Mouse (Mus musculus) forebrain, embryonic 12.5 days (tissue): ENCODE data around the gene Ppp1r14c. TPM values are rescaled to one million over a fixed set of nuclear protein-coding genes. Genes with fewer than 3 reads are reported as not detected.

Experiments
- ATAC-seq: fragments of 200-750 bp; cut with Nextera tagmentation; 2 replicates; pipeline ENCODE4 v1.8.0; 2017; ENCODE audit warnings: moderate TSS enrichment; ENCODE audit not compliant: low FRiP score
- H3K27ac ChIP-seq: fragments of 300-500 bp; sonication (generic); 2 replicates; pipeline ENCODE4 v1.5.1; 2016; ENCODE audit warnings: mild to moderate bottlenecking
- H3K27me3 ChIP-seq: fragments of 300-500 bp; sonication (generic); 2 replicates; pipeline ENCODE4 v1.6.1; 2016; ENCODE audit warnings: mild to moderate bottlenecking
- H3K36me3 ChIP-seq: fragments of 300-500 bp; sonication (generic); replicated peaks from 2 replicates; pipeline ENCODE4 v1.6.1; 2016; ENCODE audit warnings: mild to moderate bottlenecking
- H3K4me1 ChIP-seq: fragments of 300-500 bp; sonication (generic); 2 replicates; pipeline ENCODE4 v1.6.1; 2016
- H3K4me2 ChIP-seq: fragments of 300-500 bp; sonication (generic); 2 replicates; pipeline ENCODE4 v1.6.1; 2016; ENCODE audit warnings: mild to moderate bottlenecking, moderate library complexity
- H3K4me3 ChIP-seq: fragments of 300-500 bp; sonication (generic); replicated peaks from 2 replicates; pipeline ENCODE4 v1.5.1; 2016; ENCODE audit warnings: mild to moderate bottlenecking
- H3K9ac ChIP-seq: fragments of 300-500 bp; sonication (generic); 2 replicates; pipeline ENCODE4 v1.6.1; 2016; ENCODE audit warnings: mild to moderate bottlenecking
- H3K9me3 ChIP-seq: fragments of 300-500 bp; sonication (generic); 2 replicates; pipeline ENCODE4 v1.6.1; 2016
- WGBS: fragments of 180-500 bp; shearing (Covaris S2); methylation state at CpG from one replicate; pipeline ENCODE4 v1.1.7; 2016; 5-methylcytosine and 5-hydroxymethylcytosine counted together
- polyA plus RNA-seq: library from polyadenylated mRNA; unstranded; fragments of >200 nt; fragmentation: Nextera tagmentation; extraction: Ambion mirVana; gene quantifications from 2 replicates; pipeline ENCODE4 v1.2.1, GENCODE M21; 2016

Gene Ppp1r14c
- polyA plus RNA-seq, 1 experiment from 2014 or later: 8.0 TPM

- ATAC-seq: no peak
- Histone ChIP-seq H3K4me2 (no peak overlapping the region), H3K27ac (no peak overlapping the region), H3K9me3 (no peaks in the 10 kb centered on the region), H3K27me3 (no peaks in the 10 kb centered on the region), H3K9ac (no peak overlapping the region), H3K4me1 (no peaks in the 10 kb centered on the region), H3K36me3 (no peaks in the 10 kb centered on the region), H3K4me3 (no peak overlapping the region)
- 68% methylated on average over 3 of the region's 3 CpGs for WGBS
Observed at GRCm38 (mm10) chr10:3383176-3383575, 17.3 kb downstream of the Ppp1r14c start.

GRCm38 (mm10) chr10:3392251-3392650 is 26.4 kb downstream of the Ppp1r14c start:
- H3K4me1 ChIP-seq: no peaks in the 10 kb centered on the region
- WGBS: 88% methylated on average over 4 of the region's 4 CpGs
- no peaks in the 10 kb centered on the region for H3K36me3 ChIP-seq
- no peaks in the 10 kb centered on the region for H3K9me3 ChIP-seq
- H3K27ac ChIP-seq: no peak overlapping the region
- H3K4me3 ChIP-seq: no peak overlapping the region
- H3K27me3 ChIP-seq: no peaks in the 10 kb centered on the region
- no peak overlapping the region for H3K9ac ChIP-seq
- no peak overlapping the region for H3K4me2 ChIP-seq
- ATAC-seq: no peak

GRCm38 (mm10) chr10:3393548-3393947 is 27.7 kb downstream of the Ppp1r14c start:
- no peaks in the 10 kb centered on the region for H3K4me1 ChIP-seq
- no peaks in the 10 kb centered on the region for H3K27me3 ChIP-seq
- H3K4me2 ChIP-seq: no peak overlapping the region
- no peaks in the 10 kb centered on the region for H3K36me3 ChIP-seq
- WGBS: 95% methylated on average over 3 of the region's 4 CpGs
- H3K9ac ChIP-seq: no peak overlapping the region
- no peak overlapping the region for H3K4me3 ChIP-seq
- H3K9me3 ChIP-seq: no peaks in the 10 kb centered on the region
- ATAC-seq: no peak
- H3K27ac ChIP-seq: no peak overlapping the region

GRCm38 (mm10) chr10:3394193-3394592 is 28.3 kb downstream of the Ppp1r14c start:
- H3K36me3 ChIP-seq: no peaks in the 10 kb centered on the region
- H3K27ac ChIP-seq: no peak overlapping the region
- no peaks in the 10 kb centered on the region for H3K9me3 ChIP-seq
- H3K4me2 ChIP-seq: no peak overlapping the region
- ATAC-seq: no peak
- H3K9ac ChIP-seq: no peak overlapping the region
- no peaks in the 10 kb centered on the region for H3K27me3 ChIP-seq
- H3K4me1 ChIP-seq: no peaks in the 10 kb centered on the region
- no peak overlapping the region for H3K4me3 ChIP-seq
- WGBS: 68% methylated on average over 5 of the region's 5 CpGs

- H3K4me1 ChIP-seq: no peaks in the 10 kb centered on the region
- H3K4me3 ChIP-seq: no peak overlapping the region
- no peak for ATAC-seq
- 81% methylated on average over 4 of the region's 4 CpGs for WGBS
- H3K9me3 ChIP-seq: no peaks in the 10 kb centered on the region
- H3K36me3 ChIP-seq: no peaks in the 10 kb centered on the region
- H3K9ac ChIP-seq: no peak overlapping the region
- no peak overlapping the region for H3K4me2 ChIP-seq
- no peaks in the 10 kb centered on the region for H3K27me3 ChIP-seq
- H3K27ac ChIP-seq: no peak overlapping the region
Observed at GRCm38 (mm10) chr10:3394671-3395288, 28.9 kb downstream of the Ppp1r14c start.

- Histone ChIP-seq H3K9ac (no peak overlapping the region), H3K27me3 (no peaks in the 10 kb centered on the region), H3K4me1 (no peaks in the 10 kb centered on the region), H3K4me2 (no peak overlapping the region), H3K4me3 (no peak overlapping the region), H3K9me3 (no peaks in the 10 kb centered on the region), H3K27ac (no peak overlapping the region), H3K36me3 (no peaks in the 10 kb centered on the region)
- no peak for ATAC-seq
- 92% methylated on average over 10 of the region's 12 CpGs for WGBS
Observed at GRCm38 (mm10) chr10:3395341-3395931, 29.6 kb downstream of the Ppp1r14c start.

GRCm38 (mm10) chr10:3396008-3396795 is 30.3 kb downstream of the Ppp1r14c start:
- Histone ChIP-seq H3K4me2 (no peak overlapping the region), H3K4me3 (no peak overlapping the region), H3K9ac (no peak overlapping the region), H3K4me1 (no peaks in the 10 kb centered on the region), H3K27ac (no peak overlapping the region), H3K9me3 (no peaks in the 10 kb centered on the region), H3K27me3 (no peaks in the 10 kb centered on the region), H3K36me3 (no peaks in the 10 kb centered on the region)
- ATAC-seq: no peak
- 83% methylated on average over 10 of the region's 10 CpGs for WGBS

- Histone ChIP-seq H3K9ac (no peak overlapping the region), H3K4me2 (no peak overlapping the region), H3K27ac (no peak overlapping the region), H3K36me3 (no peaks in the 10 kb centered on the region), H3K9me3 (no peaks in the 10 kb centered on the region), H3K27me3 (no peaks in the 10 kb centered on the region), H3K4me1 (no peaks in the 10 kb centered on the region), H3K4me3 (no peak overlapping the region)
- no peak for ATAC-seq
- WGBS: 79% methylated on average over 3 of the region's 3 CpGs
Observed at GRCm38 (mm10) chr10:3397406-3397805, 31.5 kb downstream of the Ppp1r14c start.

GRCm38 (mm10) chr10:3398051-3398450 is 32.2 kb downstream of the Ppp1r14c start:
- H3K9me3 ChIP-seq: no peaks in the 10 kb centered on the region
- no peak overlapping the region for H3K27ac ChIP-seq
- no peak for ATAC-seq
- no peak overlapping the region for H3K9ac ChIP-seq
- 90% methylated on average over 5 of the region's 5 CpGs for WGBS
- H3K4me1 ChIP-seq: no peaks in the 10 kb centered on the region
- H3K36me3 ChIP-seq: no peaks in the 10 kb centered on the region
- H3K27me3 ChIP-seq: no peaks in the 10 kb centered on the region
- H3K4me2 ChIP-seq: no peak overlapping the region
- H3K4me3 ChIP-seq: no peak overlapping the region

- no peak overlapping the region for H3K4me3 ChIP-seq
- no peak overlapping the region for H3K4me2 ChIP-seq
- no peak for ATAC-seq
- no peaks in the 10 kb centered on the region for H3K4me1 ChIP-seq
- no peaks in the 10 kb centered on the region for H3K27me3 ChIP-seq
- 73% methylated on average over 5 of the region's 5 CpGs for WGBS
- H3K9me3 ChIP-seq: no peaks in the 10 kb centered on the region
- H3K36me3 ChIP-seq: no peaks in the 10 kb centered on the region
- H3K9ac ChIP-seq: no peak overlapping the region
- no peak overlapping the region for H3K27ac ChIP-seq
Observed at GRCm38 (mm10) chr10:3402284-3402683, 36.4 kb downstream of the Ppp1r14c start.

GRCm38 (mm10) chr10:3403416-3404137 is 37.7 kb downstream of the Ppp1r14c start:
- no peak for ATAC-seq
- no peaks in the 10 kb centered on the region for H3K9me3 ChIP-seq
- H3K4me1 ChIP-seq: no peaks in the 10 kb centered on the region
- WGBS: 86% methylated on average over 7 of the region's 7 CpGs
- no peak overlapping the region for H3K4me2 ChIP-seq
- no peak overlapping the region for H3K9ac ChIP-seq
- H3K4me3 ChIP-seq: no peak overlapping the region
- H3K27ac ChIP-seq: no peak overlapping the region
- no peaks in the 10 kb centered on the region for H3K27me3 ChIP-seq
- no peaks in the 10 kb centered on the region for H3K36me3 ChIP-seq

GRCm38 (mm10) chr10:3404362-3404761 is 38.5 kb downstream of the Ppp1r14c start:
- Histone ChIP-seq H3K27me3 (no peaks in the 10 kb centered on the region), H3K27ac (no peak overlapping the region), H3K9me3 (no peaks in the 10 kb centered on the region), H3K9ac (no peak overlapping the region), H3K4me1 (no peaks in the 10 kb centered on the region), H3K4me2 (no peak overlapping the region), H3K4me3 (no peak overlapping the region), H3K36me3 (no peaks in the 10 kb centered on the region)
- ATAC-seq: no peak
- WGBS: 93% methylated on average over 4 of the region's 4 CpGs
